Mouse (Mus musculus) mammary gland, adult 2 months (tissue): ENCODE data around the gene Tmem130. TPM values are rescaled to one million over a fixed set of nuclear protein-coding genes. Genes with fewer than 3 reads are reported as not detected.

Experiments used
- polyA plus RNA-seq: library from polyadenylated mRNA; depleted of rRNA; stranded (reverse); fragments of >200 nt; gene quantifications from 2 replicates; pipeline ENCODE4 v1.2.3, GENCODE M21; 2012; ENCODE audit warnings: low replicate concordance; rRNA removed

The Tmem130 gene
- 0.31 and 0.34 TPM in 2 replicates for polyA plus RNA-seq

DNA sequence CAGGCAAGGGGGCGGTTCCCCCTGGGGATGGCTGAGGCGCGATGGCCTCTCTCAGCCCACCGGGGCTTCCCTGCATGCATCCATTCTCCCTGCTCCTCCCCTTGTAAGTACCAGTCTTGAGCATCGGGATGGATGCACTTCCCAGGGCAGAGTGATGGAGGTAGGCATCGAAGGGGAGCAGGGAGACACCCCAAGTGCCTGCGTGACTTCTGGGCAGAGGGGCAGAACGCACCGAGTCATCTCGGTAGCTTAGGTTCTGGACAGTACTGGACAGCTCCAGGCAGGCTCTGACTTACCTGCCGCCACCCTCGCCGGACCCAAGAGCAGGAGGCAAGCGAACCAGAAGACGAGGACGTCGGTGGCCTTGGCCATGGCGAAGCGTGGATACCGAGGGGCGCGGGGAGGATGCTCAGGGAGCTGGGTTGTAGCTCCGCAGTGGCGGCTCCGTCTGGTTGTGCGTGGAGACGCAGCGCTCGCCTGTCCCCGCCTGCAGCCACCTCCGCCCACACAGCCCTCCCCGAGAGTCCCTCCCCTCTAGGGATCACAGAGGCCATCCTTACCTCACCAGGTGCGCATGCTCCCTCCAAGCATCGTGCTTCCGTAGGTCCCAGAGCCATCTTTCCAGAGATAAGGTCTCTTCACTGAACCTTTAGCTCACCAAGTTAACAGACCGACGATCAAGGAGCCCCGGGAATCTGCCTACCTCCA lies at the start of gene Tmem130:
TSS of gene Tmem130 (minus strand) at position 658 of the 708 bp plus-strand sequence.

DNA sequence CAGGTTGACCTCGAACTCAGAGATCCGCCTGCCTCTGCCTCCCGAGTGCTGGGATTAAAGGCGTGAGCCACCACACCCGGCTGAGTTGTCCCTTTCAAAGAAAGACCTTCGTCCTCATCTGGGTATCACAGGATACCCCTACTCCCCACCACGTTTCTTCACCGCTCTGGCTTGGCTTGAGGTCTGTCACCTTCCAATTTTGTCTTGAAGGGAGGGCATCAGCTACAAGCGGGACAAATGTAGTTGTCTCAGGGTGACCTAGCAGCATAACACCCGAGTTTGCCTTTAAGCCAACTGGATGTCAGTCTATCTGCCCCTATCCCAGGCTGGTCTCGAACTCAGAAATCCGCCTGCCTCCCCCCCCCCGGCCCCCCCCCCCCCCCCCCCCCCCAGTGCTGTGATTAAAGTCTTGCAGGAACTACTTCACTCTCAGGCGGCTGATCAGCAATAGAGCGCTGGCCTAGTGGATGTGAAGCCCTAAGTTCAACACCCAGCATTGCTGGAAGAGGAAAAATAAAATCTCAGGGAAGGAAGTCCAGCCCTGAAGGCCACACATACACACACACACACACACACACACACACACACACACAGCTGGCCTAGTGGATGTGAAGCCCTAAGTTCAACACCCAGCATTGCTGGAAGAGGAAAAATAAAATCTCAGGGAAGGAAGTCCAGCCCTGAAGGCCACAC lies 5.6 kb upstream of the Tmem130 start, which contains the start of gene Trrap:
TSS of gene Trrap (plus strand) at position 627 of the 693 bp plus-strand sequence.

Other genes with a start within 250 kb of the Tmem130 start
- gene Nptx2, start 215.9 kb downstream of the Tmem130 start, polyA plus RNA-seq: 1.6 and 1.8 TPM in 2 replicates
- 96.4 and 112 TPM in 2 replicates for gene Trrap, start 5.9 kb upstream of the Tmem130 start, polyA plus RNA-seq
- 36.6 and 42.3 TPM in 2 replicates for gene Smurf1, start 204.0 kb upstream of the Tmem130 start, polyA plus RNA-seq